Mouse (Mus musculus) heart, embryonic 16.5 days (tissue): ENCODE data around the gene Bcat1. TPM values are rescaled to one million over a fixed set of nuclear protein-coding genes. Genes with fewer than 3 reads are reported as not detected.
"Not testable (repeated sequence)": the region's sequence is repeated elsewhere in the genome, so short reads cannot be mapped to it uniquely, and the experiment has no call there.

Experiments used
- ATAC-seq: fragments of 200-750 bp; cut with Nextera tagmentation; replicated peaks from 2 replicates; pipeline ENCODE4 v1.8.0; 2017; ENCODE audit warnings: moderate number of reproducible peaks; ENCODE audit not compliant: insufficient read depth, low FRiP score; ENCODE audit errors: extremely low read depth
- H3K27ac ChIP-seq: fragments of 300-500 bp; sonication (generic); 2 replicates; pipeline ENCODE4 v1.5.1; 2014; ENCODE audit warnings: mild to moderate bottlenecking, low read length, control low read depth, moderate library complexity
- H3K27me3 ChIP-seq: fragments of 300-500 bp; sonication (generic); 2 replicates; pipeline ENCODE4 v1.6.1; 2014; ENCODE audit warnings: low read length, mixed read lengths; ENCODE audit not compliant: control insufficient read depth, insufficient read depth
- H3K36me3 ChIP-seq: fragments of 300-500 bp; sonication (generic); 2 replicates; pipeline ENCODE4 v1.6.1; 2014; ENCODE audit not compliant: control insufficient read depth, insufficient read depth
- H3K4me1 ChIP-seq: fragments of 300-500 bp; sonication (generic); 2 replicates; pipeline ENCODE4 v1.6.1; 2014; ENCODE audit warnings: low read length, mixed read lengths; ENCODE audit not compliant: control insufficient read depth, insufficient read depth
- H3K4me2 ChIP-seq: fragments of 300-500 bp; sonication (generic); 2 replicates; pipeline ENCODE4 v1.6.1; 2014; ENCODE audit warnings: low read depth, mild to moderate bottlenecking, control low read depth, low read length
- H3K4me3 ChIP-seq: fragments of 300-500 bp; sonication (generic); 2 replicates; pipeline ENCODE4 v1.5.1; 2014; ENCODE audit warnings: mild to moderate bottlenecking, control low read depth, low read length
- H3K9ac ChIP-seq: fragments of 300-500 bp; sonication (generic); 2 replicates; pipeline ENCODE4 v1.6.1; 2014; ENCODE audit warnings: low read length, control low read depth
- H3K9me3 ChIP-seq: fragments of 300-500 bp; sonication (generic); replicated peaks from 2 replicates; pipeline ENCODE4 v1.6.1; 2016; ENCODE audit warnings: low read length; ENCODE audit not compliant: control insufficient read depth
- WGBS: fragments of 180-500 bp; shearing (Covaris S2); extraction: QIAGEN DNeasy Blood & Tissue Kit; methylation state at CpG from one replicate; pipeline ENCODE4 v1.1.7; 2014; 5-methylcytosine and 5-hydroxymethylcytosine counted together
- polyA plus RNA-seq: library from polyadenylated mRNA; unstranded; fragments of >200 nt; fragmentation: Nextera tagmentation; extraction: Ambion mirVana; gene quantifications from 2 replicates; pipeline ENCODE4 v1.2.1, GENCODE M21; 2015

Gene Bcat1
- polyA plus RNA-seq, 1 experiment from 2014 or later: 6.9 TPM

GRCm38 (mm10) chr6:145104241-145104939 lies 28.4 kb upstream of the Bcat1 start:
- 67% methylated on average over 10 of the region's 10 CpGs for WGBS
- H3K9ac ChIP-seq: no peak overlapping the region
- peaks cover 9% of the 10 kb centered on the region for H3K4me1 ChIP-seq
- H3K4me3 ChIP-seq: no peak overlapping the region
- peak overlapping the region; percentile 43; the same call in 1 of the 2 replicates for H3K27ac ChIP-seq
- no peak for ATAC-seq
- no peaks in the 10 kb centered on the region for H3K36me3 ChIP-seq
- H3K27me3 ChIP-seq: no peaks in the 10 kb centered on the region
- no peak overlapping the region for H3K4me2 ChIP-seq
- H3K9me3 ChIP-seq: no peaks in the 10 kb centered on the region

- H3K4me2 ChIP-seq: peak overlapping the region; percentile 24; the same call in 1 of the 2 replicates
- H3K4me3 ChIP-seq: no peak overlapping the region
- peaks cover 9% of the 10 kb centered on the region for H3K4me1 ChIP-seq
- WGBS: 29% methylated on average over 9 of the region's 9 CpGs
- no peaks in the 10 kb centered on the region for H3K9me3 ChIP-seq
- H3K27me3 ChIP-seq: no peaks in the 10 kb centered on the region
- ATAC-seq: no peak
- peak overlapping the region; percentile 40; the same call in 1 of the 2 replicates for H3K27ac ChIP-seq
- H3K9ac ChIP-seq: no peak overlapping the region
- no peaks in the 10 kb centered on the region for H3K36me3 ChIP-seq
Observed at GRCm38 (mm10) chr6:145100923-145101322, 24.9 kb upstream of the Bcat1 start.

- H3K4me3 ChIP-seq: no peak overlapping the region
- H3K9me3 ChIP-seq: no peaks in the 10 kb centered on the region
- no peak for ATAC-seq
- no peak overlapping the region for H3K9ac ChIP-seq
- H3K27me3 ChIP-seq: no peaks in the 10 kb centered on the region
- no peak overlapping the region for H3K27ac ChIP-seq
- no peak overlapping the region for H3K4me2 ChIP-seq
- no peaks in the 10 kb centered on the region for H3K4me1 ChIP-seq
- WGBS: 83% methylated on average over 4 of the region's 4 CpGs
- H3K36me3 ChIP-seq: no peaks in the 10 kb centered on the region
Observed at GRCm38 (mm10) chr6:145094431-145094830, 18.4 kb upstream of the Bcat1 start.

GRCm38 (mm10) chr6:145093038-145093622 lies 17.1 kb upstream of the Bcat1 start:
- H3K4me3 ChIP-seq, H3K27ac ChIP-seq, H3K9ac ChIP-seq, H3K4me2 ChIP-seq, H3K27me3 ChIP-seq, ATAC-seq, H3K36me3 ChIP-seq, H3K4me1 ChIP-seq, H3K9me3 ChIP-seq: not testable (repeated sequence)
- 50% methylated on average over 7 of the region's 7 CpGs for WGBS

GRCm38 (mm10) chr6:145091998-145092397 lies 16.0 kb upstream of the Bcat1 start:
- Histone ChIP-seq H3K27ac (no peak overlapping the region), H3K4me3 (no peak overlapping the region), H3K27me3 (no peaks in the 10 kb centered on the region), H3K9me3 (no peaks in the 10 kb centered on the region), H3K4me2 (no peak overlapping the region), H3K36me3 (no peaks in the 10 kb centered on the region), H3K9ac (no peak overlapping the region), H3K4me1 (no peaks in the 10 kb centered on the region)
- 73% methylated on average over 7 of the region's 7 CpGs for WGBS
- no peak for ATAC-seq

- H3K36me3 ChIP-seq: no peaks in the 10 kb centered on the region
- H3K27ac ChIP-seq: peak overlapping the region; percentile 43; the same call in 1 of the 2 replicates
- no peak overlapping the region for H3K4me2 ChIP-seq
- 0 out of 2 replicates have a peak, but pooled peaks have one; percentile 11 for ATAC-seq
- no peaks in the 10 kb centered on the region for H3K9me3 ChIP-seq
- no peaks in the 10 kb centered on the region for H3K27me3 ChIP-seq
- H3K4me3 ChIP-seq: no peak overlapping the region
- WGBS: 64% methylated on average over 5 of the region's 5 CpGs
- no peak overlapping the region for H3K9ac ChIP-seq
- no peaks in the 10 kb centered on the region for H3K4me1 ChIP-seq
Observed at GRCm38 (mm10) chr6:145090928-145091327, 14.9 kb upstream of the Bcat1 start.

GRCm38 (mm10) chr6:145090201-145090863 lies 14.3 kb upstream of the Bcat1 start:
- peak; percentile 66 for ATAC-seq
- 78% methylated on average over 6 of the region's 6 CpGs for WGBS

GRCm38 (mm10) chr6:145089373-145089772 lies 13.4 kb upstream of the Bcat1 start:
- ATAC-seq: no peak
- Histone ChIP-seq H3K27me3 (no peaks in the 10 kb centered on the region), H3K9me3 (no peaks in the 10 kb centered on the region), H3K4me2 (no peak overlapping the region), H3K36me3 (no peaks in the 10 kb centered on the region), H3K4me1 (no peaks in the 10 kb centered on the region), H3K4me3 (no peak overlapping the region), H3K27ac (peak overlapping the region; percentile 20; the same call in 1 of the 2 replicates), H3K9ac (no peak overlapping the region)
- WGBS: 40% methylated on average over 4 of the region's 4 CpGs

More at GRCm38 (mm10) chr6:145090201-145090863, 14.3 kb upstream of the Bcat1 start:
- H3K4me2 ChIP-seq: no peak overlapping the region
- H3K27ac ChIP-seq: peak overlapping the region; percentile 43; the same call in 1 of the 2 replicates
- H3K27me3 ChIP-seq: no peaks in the 10 kb centered on the region
- H3K4me1 ChIP-seq: no peaks in the 10 kb centered on the region
- H3K9ac ChIP-seq: no peak overlapping the region
- H3K9me3 ChIP-seq: no peaks in the 10 kb centered on the region
- no peak overlapping the region for H3K4me3 ChIP-seq
- no peaks in the 10 kb centered on the region for H3K36me3 ChIP-seq
